8 mouse cellular contexts compared by ENCODE assay signal in genomic region chr9:3404372-3404771, GRCm38 (mm10). TPM values are rescaled to one million over a fixed set of nuclear protein-coding genes. Genes with fewer than 3 reads are reported as not detected.
A peak's percentile ranks its signal among the peaks of the same experiment; 100 is the strongest.
DNase-seq lines count a peak whose midpoint lies in the region; ATAC-seq lines count a peak whose summit lies in the region.

No protein-coding gene starts in this region.

- no peak for ATAC-seq in heart, embryonic 13.5 days (ENCODE audit: extremely low read depth, insufficient number of reproducible peaks, low FRiP score, low TSS enrichment)
- ATAC-seq in lung, embryonic 16.5 days (ENCODE audit: low read depth): peak; percentile 16; the same call in 1 of the 2 replicates

- peak overlapping the region; percentile 87 for H3K9ac ChIP-seq in heart, embryonic 13.5 days
- peak overlapping the region; percentile 78 for H3K9ac ChIP-seq in lung, embryonic 16.5 days (ENCODE audit: low read length)

- H3K36me3 ChIP-seq in heart, embryonic 13.5 days: no peaks in the 10 kb centered on the region
- no peaks in the 10 kb centered on the region for H3K36me3 ChIP-seq in lung, embryonic 16.5 days (ENCODE audit: control insufficient read depth, insufficient read depth, low read length)

- H3K27ac ChIP-seq in heart, embryonic 13.5 days (replicated peaks): peak overlapping the region; percentile 84
- peak overlapping the region; percentile 75 for H3K27ac ChIP-seq in lung, embryonic 16.5 days (ENCODE audit: low read length)

- no peaks in the 10 kb centered on the region for H3K27me3 ChIP-seq in heart, embryonic 13.5 days (replicated peaks)
- no peaks in the 10 kb centered on the region for H3K27me3 ChIP-seq in lung, embryonic 16.5 days (ENCODE audit: control insufficient read depth, insufficient read depth, low read depth, low read length)

- H3K4me2 ChIP-seq in heart, embryonic 13.5 days: peak overlapping the region; percentile 75
- H3K4me2 ChIP-seq in lung, embryonic 16.5 days (ENCODE audit: low read depth, low read length): peak overlapping the region; percentile 77

- WGBS in heart, embryonic 13.5 days: 1% methylated on average over 13 of the region's 13 CpGs
- WGBS in lung, embryonic 16.5 days: 1% methylated on average over 13 of the region's 13 CpGs

- peaks cover 10% of the 10 kb centered on the region for H3K4me1 ChIP-seq in heart, embryonic 13.5 days
- no peaks in the 10 kb centered on the region for H3K4me1 ChIP-seq in lung, embryonic 16.5 days (replicated peaks; ENCODE audit: control insufficient read depth, insufficient read depth, low read length)

- H3K9me3 ChIP-seq in heart, embryonic 13.5 days: no peaks in the 10 kb centered on the region
- no peaks in the 10 kb centered on the region for H3K9me3 ChIP-seq in lung, embryonic 16.5 days (ENCODE audit: control insufficient read depth, low read length)

- DNase-seq in B cell, adult 2 months: peak; percentile 22 to 29
- peak; percentile 65 for DNase-seq in R1 (ENCODE audit: low read depth, low spot score)
- peak; percentile 55 for DNase-seq in embryo, embryonic 10.5 days (ENCODE audit: low spot score)
- DNase-seq in kidney, postnatal 4 days: peak; percentile 4 to 19
- DNase-seq in retina, postnatal 7 days (ENCODE audit: low read depth, low spot score): peak; percentile 11
- DNase-seq in urinary bladder, postnatal 14 days (ENCODE audit: low spot score): no peak

- peak overlapping the region; percentile 82 for H3K4me3 ChIP-seq in heart, embryonic 13.5 days
- peak overlapping the region; percentile 76 for H3K4me3 ChIP-seq in lung, embryonic 16.5 days (ENCODE audit: low read length)

RNA-seq across cellular contexts. Expression of gene Cwf19l2, which starts 1.0 kb away (rescaled TPM):
- polyA plus RNA-seq in heart, embryonic 13.5 days (2015; fragmentation: Nextera tagmentation; extraction: Ambion mirVana): 9.1 and 9.3 TPM in 2 replicates
- 14.2 and 14.5 TPM in 2 replicates for polyA plus RNA-seq in lung, embryonic 16.5 days (2015; fragmentation: Nextera tagmentation; extraction: Ambion mirVana)
